Mouse (Mus musculus): ENCODE results near the gene Dgkh. TPM values are rescaled to one million over a fixed set of nuclear protein-coding genes. Genes with fewer than 3 reads are reported as not detected.
"Not testable (repeated sequence)": the region's sequence is repeated elsewhere in the genome, so short reads cannot be mapped to it uniquely, and the experiment has no call there.

The Dgkh gene
- total RNA-seq, 2 experiments from 2014 or later: 2.8 to 3.3 TPM

DNA sequence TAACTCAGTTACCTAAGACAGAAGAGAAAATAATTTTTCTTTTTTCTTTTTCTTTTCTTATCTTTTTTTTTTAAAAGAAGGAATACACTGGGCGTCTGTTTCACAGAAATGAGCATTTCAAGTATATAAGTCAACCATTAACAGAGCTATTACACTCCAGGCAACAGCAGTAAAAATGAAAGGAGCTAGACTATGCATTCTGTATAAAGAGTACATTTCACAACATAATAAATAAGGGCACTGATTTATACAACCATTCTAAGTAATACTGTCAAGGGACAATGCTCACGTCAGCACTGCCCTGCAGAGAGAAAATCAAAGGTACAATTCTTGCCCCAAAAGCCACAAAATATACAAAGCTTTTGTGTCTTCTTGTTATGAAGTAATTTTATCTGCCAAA lies 168.3 kb downstream of the Dgkh start:
- no peak overlapping the region for H3K27ac ChIP-seq
- H3K4me3 ChIP-seq: no peak overlapping the region
- no peak for DNase-seq
- intact Hi-C loops (cut with DNase I): no loop called here
- TF ChIP-seq CTCF (IDR thresholded peaks at IDR 0.05): no peak

DNA sequence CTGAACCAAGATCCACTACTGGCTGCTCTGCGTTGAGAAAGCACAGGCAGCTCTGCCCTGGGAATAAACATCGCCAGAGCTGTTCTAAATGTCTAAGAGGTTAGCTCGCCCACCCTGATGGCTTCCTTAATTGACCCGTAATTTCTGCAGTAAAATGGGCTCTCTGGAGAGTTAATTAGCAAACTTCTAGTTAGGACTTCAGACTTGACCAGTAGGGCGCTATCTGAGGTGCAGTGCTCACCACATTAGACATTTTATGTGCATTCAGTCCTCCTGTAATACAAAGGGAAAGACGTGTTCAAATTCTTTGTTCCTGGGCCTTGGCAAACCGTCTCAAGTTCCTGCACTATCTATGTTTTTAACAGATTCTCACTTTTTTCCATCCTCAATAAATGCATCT lies 169.4 kb downstream of the Dgkh start:
- TF ChIP-seq CTCF (IDR thresholded peaks at IDR 0.05): no peak
- no peak for DNase-seq
- intact Hi-C loops (cut with DNase I): no loop called here
- no peak overlapping the region for H3K4me3 ChIP-seq
- H3K27ac ChIP-seq: no peak overlapping the region

DNA sequence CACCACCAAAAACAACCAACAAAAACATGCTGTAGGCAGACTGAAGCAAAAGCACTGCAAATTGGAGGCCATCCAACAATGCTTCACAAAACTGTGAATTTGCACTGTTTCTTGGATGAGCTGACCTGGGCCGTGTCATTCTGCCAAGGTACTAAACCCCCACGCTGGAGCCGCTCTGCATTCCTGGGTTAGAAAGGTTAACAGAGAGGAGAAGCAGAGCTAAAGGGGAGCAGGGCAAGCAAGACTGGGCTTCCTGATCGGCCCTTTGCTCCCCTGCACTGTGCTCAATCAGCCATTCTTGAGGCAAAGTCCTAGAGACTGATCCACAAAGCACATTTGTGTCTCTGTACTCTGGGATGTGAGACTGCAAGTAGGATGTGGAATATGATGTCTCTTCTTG lies 170.5 kb downstream of the Dgkh start:
- Histone ChIP-seq H3K27ac (no peak overlapping the region), H3K4me3 (no peak overlapping the region)
- intact Hi-C loops (cut with DNase I): no loop called here
- no peak for DNase-seq
- TF ChIP-seq CTCF (IDR thresholded peaks at IDR 0.05): no peak

DNA sequence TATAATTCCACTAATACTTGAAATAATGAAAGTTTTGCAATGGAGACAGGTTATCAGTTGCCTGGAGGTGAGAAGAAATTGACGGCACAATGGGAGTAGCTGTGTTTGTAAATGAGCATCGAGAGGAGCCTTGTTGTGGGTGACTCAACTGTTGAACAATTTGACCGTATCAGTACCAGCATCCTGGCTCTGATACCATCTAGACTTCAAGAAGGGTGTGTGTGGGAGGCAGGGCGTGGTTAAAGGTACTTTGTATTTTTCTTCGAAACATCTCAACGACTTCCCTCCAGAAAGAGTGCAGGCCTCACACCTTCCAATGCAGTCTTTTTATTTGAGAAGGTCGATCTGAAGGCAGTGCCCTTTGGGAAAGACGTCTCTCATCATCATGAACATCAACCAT lies 173.5 kb downstream of the Dgkh start:
- Histone ChIP-seq H3K4me3 (no peak overlapping the region), H3K27ac (no peak overlapping the region)
- no peak for TF ChIP-seq CTCF (IDR thresholded peaks at IDR 0.05)
- DNase-seq: no peak
- intact Hi-C loops (cut with DNase I): no loop called here

DNA sequence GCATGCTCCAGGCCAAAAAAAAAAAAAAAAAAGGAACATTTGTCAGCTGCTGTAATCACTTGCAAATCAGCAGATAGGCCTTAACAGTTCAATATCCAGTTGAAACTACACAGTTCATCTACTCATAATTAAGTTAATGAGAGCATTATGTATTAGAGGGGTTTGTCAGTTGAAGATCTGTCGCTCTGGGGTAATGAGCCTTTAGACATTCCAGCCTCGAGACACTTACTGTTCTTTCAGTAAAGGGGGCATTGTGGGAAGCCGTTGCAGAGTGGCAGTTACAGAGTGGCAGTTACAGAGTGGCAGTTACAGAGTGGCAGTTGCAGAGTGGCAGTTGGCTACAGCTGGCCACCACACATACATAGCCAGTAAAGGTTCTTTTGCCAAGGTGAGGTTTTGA lies 177.7 kb downstream of the Dgkh start:
- H3K27ac ChIP-seq; H3K4me3 ChIP-seq; DNase-seq; intact Hi-C loops (cut with DNase I): not testable (repeated sequence)

DNA sequence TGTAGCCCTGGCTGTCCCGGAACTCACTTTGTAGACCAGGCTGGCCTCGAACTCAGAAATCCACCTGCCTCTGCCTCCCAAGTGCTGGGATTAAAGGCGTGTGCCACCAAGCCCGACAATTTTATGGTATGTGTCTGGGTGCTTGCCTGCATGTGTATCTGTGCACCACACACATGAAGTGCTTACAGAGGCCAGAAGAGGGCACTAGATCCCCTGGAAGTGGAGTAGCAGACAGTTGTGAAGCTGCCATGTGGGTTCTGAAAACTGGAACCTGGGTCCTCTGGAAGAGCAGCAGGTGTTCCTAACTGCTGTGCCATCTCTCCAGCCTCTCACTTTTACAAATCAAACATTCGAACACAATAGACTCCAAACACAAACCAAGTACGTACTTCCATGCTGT lies 178.9 kb downstream of the Dgkh start:
- Histone ChIP-seq H3K4me3 (no peak overlapping the region), H3K27ac (no peak overlapping the region)
- intact Hi-C loops (cut with DNase I): no loop called here
- peak; percentile 16; the same call in 1 of the 2 replicates for TF ChIP-seq CTCF (IDR thresholded peaks at IDR 0.05)
- DNase-seq: no peak

DNA sequence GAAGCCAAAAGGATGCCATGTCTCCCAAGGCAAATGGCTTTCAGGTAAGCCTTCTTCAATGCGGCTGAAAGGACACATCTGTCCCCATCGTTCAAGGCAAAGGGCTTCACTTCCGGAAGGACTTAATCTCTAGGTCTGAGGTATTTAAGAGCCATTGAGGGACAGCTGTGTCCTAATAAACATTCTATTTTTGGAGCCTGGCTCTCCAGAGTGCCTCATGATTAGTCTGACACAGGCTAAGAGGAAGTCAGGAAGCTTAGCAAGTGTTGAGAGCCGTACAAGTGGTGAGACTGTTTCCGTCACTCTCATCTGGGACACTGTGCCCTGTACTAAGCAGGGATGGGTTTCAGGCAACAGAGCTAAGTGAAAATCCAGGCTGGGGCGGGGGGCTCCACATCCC lies 183.8 kb downstream of the Dgkh start:
- peak overlapping the region; percentile 70 for H3K27ac ChIP-seq
- no peak for TF ChIP-seq CTCF (IDR thresholded peaks at IDR 0.05)
- intact Hi-C loops (cut with DNase I): no loop called here
- DNase-seq: peak; percentile 38
- H3K4me3 ChIP-seq: peak overlapping the region; percentile 23; the same call in 1 of the 2 replicates

DNA sequence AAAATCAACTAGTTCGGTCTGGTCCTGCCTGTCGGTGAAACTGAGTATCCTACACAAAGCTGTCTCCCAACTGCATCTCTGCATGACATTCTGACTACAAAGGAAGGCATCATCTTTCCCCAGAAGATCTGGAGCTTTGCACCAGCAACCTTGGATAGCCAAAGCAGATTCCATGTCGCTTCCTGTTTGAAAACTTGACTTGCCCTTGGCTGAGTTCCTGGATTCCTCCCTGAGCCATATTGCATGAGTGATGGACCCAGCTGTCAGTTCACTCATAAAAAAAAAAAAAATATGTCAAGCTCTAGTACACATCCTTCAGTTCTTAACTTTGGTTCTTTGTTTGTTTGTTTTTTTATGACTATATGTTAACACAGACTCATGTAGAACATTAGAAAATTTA lies 191.3 kb downstream of the Dgkh start:
- DNase-seq: peak; percentile 34
- no peak overlapping the region for H3K4me3 ChIP-seq
- no peak overlapping the region; the same call in 1 of the 2 replicates for H3K27ac ChIP-seq
- intact Hi-C loops (cut with DNase I): no loop called here
- TF ChIP-seq CTCF (IDR thresholded peaks at IDR 0.05): no peak

DNA sequence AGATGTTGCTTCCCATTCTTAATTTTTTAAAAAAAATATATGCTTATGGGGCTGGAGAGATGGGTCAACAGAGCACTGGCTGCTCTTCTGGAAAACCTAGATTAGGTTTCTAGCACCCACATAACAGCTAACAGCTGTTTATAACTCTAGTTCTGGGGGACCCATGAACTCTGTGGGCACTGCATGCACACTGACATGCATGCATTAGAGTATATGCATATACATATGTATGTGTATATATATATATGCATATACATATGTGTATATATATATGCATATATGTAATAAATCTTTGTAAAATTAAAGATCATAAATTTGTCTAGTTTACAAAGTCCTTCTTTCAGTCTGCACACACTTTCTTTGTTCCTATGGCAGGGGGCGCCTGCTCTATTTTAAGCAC lies 192.8 kb downstream of the Dgkh start:
- TF ChIP-seq CTCF (IDR thresholded peaks at IDR 0.05): no peak
- no peak for DNase-seq
- Histone ChIP-seq H3K4me3 (no peak overlapping the region), H3K27ac (no peak overlapping the region)
- intact Hi-C loops (cut with DNase I): no loop called here

DNA sequence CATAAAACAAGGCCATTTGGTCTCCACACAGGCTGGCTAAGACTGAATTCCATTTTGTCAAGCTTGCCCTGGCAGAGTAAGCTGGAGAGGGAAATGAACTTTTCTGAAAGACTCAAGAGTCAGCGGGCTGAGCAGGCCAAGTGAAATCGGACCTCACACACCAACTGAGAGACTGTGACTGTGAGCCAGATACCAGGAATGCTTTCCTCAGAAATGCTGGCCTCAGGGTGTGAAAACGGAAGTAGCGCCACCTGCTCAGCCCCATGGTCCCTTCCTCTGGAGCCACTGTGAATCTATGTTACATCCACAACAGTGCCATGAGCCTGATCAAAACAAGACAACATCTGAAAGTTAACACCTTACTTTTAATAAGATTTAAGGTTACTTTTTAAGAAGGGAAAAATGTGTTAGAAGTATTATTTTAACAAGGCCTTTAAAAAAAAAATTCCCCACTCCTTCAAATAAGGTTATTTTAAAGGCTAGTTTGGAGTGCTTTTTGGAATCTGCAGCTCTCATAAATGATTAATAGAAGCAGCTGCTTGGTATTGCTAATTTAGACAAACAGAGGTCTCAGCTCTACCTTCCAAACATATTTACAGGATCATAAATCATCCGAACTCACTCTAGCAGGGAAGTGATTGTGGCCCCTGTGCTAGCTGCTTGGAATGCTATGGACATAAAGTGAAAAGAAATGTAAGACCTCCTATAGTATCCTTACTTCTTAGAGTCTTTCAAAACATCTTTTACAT lies 193.8 kb downstream of the Dgkh start:
- peak; percentile 8; the same call in 1 of the 2 replicates for TF ChIP-seq CTCF (IDR thresholded peaks at IDR 0.05)
- intact Hi-C loops (cut with DNase I): no loop called here
- DNase-seq: peak; percentile 81
- Histone ChIP-seq H3K27ac (peak overlapping the region; percentile 95), H3K4me3 (no peak overlapping the region)

DNA sequence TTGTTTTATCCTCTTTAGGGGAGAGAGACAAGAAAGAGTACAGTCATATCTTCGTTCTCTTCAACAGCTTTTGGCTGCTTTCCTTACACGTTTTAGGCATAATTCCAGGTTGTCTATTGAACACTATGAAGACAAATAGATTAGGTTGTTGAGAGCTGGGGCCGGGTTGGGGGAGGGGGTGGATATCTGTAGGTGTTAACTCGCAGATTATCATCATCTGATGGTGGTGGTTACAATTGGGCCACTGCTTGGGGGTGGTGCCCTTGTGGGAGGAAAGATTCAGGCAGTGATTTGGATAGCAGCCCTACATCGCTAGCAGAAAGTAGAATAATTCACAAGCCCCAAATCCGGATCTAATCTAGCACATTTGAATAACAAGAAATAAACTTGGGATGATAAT lies 195.0 kb downstream of the Dgkh start:
- Histone ChIP-seq H3K4me3 (peak overlapping the region; percentile 93), H3K27ac (peak overlapping the region; percentile 95)
- no peak for TF ChIP-seq CTCF (IDR thresholded peaks at IDR 0.05)
- DNase-seq: no peak
- intact Hi-C loops (cut with DNase I): no loop called here

DNA sequence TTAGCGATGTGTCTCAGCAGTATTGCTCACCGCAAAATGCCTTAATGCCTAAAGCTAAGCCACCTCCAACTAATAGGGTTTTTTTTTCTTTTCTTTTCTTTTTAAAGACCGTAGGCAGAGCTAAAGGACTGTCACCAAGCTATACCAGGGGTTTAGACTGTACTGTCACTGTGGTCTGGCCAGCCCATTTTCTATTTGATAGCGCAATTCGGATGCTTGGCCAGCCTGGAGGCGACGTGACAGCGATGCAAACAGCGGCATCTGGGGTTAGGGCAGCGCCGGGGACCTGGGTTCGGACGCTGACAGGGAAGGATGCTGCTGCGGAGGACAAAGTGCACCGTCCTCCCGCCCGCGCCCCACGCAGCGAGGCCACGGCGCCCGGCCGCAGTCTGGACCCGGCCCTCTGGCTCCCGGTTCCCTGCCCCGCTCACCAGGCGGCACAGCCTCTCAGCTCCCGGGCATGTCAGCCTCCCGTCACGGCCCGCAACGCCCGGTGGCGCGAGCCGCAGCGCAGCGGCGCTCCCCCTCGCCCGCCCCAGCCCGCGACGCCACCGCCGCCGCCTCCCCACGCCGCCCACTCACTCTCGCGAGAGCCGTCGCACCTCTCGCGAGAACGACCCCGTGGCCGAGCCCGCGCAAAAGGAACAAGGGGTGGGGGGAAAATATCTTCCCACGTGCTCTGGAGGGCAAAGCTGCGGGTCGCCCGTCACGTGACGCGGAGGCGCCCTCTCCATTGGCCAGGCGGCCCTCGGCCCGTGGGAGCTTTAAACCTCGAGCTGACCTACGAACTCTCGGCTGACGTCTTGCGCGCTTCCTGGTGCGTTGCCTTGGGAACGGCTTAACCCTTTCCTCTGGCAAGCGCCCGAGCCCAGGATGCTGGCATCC lies 196.1 kb downstream of the Dgkh start, which contains the start of gene Akap11:
Gene Akap11, minus strand, starts transcription at position 528 of the 885 bp plus-strand sequence.
- H3K27ac ChIP-seq: peak within 1 kb of the TSS; percentile 95
- intact Hi-C loops (cut with DNase I): no loop called here
- no peak for TF ChIP-seq CTCF (IDR thresholded peaks at IDR 0.05)
- DNase-seq: peak; percentile 96
- peak within 1 kb of the TSS; percentile 93 for H3K4me3 ChIP-seq

DNA sequence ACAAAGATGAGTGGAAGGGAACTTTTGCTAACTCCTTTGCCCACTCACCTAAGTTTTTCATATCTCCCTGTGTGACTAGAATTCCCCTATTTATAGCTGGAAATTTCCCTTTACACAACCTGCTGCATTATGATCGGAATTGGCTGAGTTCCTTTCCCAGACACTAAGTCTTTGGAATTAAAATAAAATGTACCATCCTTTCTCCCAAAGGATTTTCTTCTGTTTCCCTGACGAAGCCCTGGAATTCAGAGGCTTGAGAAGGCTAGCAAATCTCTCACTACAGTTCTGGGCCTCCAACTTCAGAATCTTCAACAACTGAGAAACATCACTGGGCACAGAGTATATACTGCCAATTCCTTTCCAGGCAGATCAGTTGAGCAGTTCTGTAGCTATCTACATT lies 197.2 kb downstream of the Dgkh start:
- Histone ChIP-seq H3K4me3 (peak overlapping the region; percentile 93), H3K27ac (peak overlapping the region; percentile 95; the same call in 1 of the 2 replicates)
- TF ChIP-seq CTCF (IDR thresholded peaks at IDR 0.05): no peak
- no peak for DNase-seq
- intact Hi-C loops (cut with DNase I): no loop called here
